Mouse (Mus musculus) ES-E14 (cell line): Measurements from ENCODE around the gene Sh3gl1. TPM values are rescaled to one million over a fixed set of nuclear protein-coding genes. Genes with fewer than 3 reads are reported as not detected.
A peak's percentile ranks its signal among the peaks of the same experiment; 100 is the strongest.

Experiments used
- DNase-seq: peaks from one replicate; pipeline ENCODE4 v3.0.0-alpha.2; 2013; ENCODE audit warnings: low read depth, low spot score
- H3K27ac ChIP-seq: 2 replicates; pipeline ENCODE4 v1.5.1; 2012; ENCODE audit warnings: low read depth, mild to moderate bottlenecking, low read length, moderate library complexity, mixed read lengths; ENCODE audit not compliant: poor library complexity, insufficient read depth, severe bottlenecking
- H3K36me3 ChIP-seq: 2 replicates; pipeline ENCODE4 v1.6.1; 2012; ENCODE audit warnings: mild to moderate bottlenecking, low read length, moderate library complexity, mixed read lengths; ENCODE audit not compliant: control insufficient read depth, poor library complexity, insufficient read depth, severe bottlenecking
- H3K4me1 ChIP-seq, 2 experiments: fragments of 150-350 bp in 1 of 2; sonication (generic) in 1 of 2; 2 replicates each; pipeline ENCODE4 v1.6.1; 2012; ENCODE audit warnings: low read length in 2 of 2, mild to moderate bottlenecking in 1 of 2, mixed read lengths in 1 of 2; ENCODE audit not compliant: control insufficient read depth in 2 of 2, insufficient read depth in 2 of 2, poor library complexity in 1 of 2
- H3K4me3 ChIP-seq, 2 experiments: fragments of 150-350 bp in 1 of 2; sonication (generic) in 1 of 2; 2 replicates each; pipeline ENCODE4 v1.5.1; 2012; ENCODE audit warnings: low read length in 2 of 2, low read depth in 1 of 2, mild to moderate bottlenecking in 1 of 2, mixed read lengths in 1 of 2; ENCODE audit not compliant: insufficient read depth in 1 of 2, poor library complexity in 1 of 2, severe bottlenecking in 1 of 2
- H3K9ac ChIP-seq: 2 replicates; pipeline ENCODE4 v1.6.1; 2012; ENCODE audit warnings: low read depth, mild to moderate bottlenecking, low read length, mixed read lengths; ENCODE audit not compliant: poor library complexity, insufficient read depth, severe bottlenecking
- H3K9me3 ChIP-seq: fragments of 150-350 bp; sonication (generic); 2 replicates; pipeline ENCODE4 v1.6.1; 2012; ENCODE audit warnings: low read depth, mild to moderate bottlenecking, low read length; ENCODE audit not compliant: control insufficient read depth, insufficient read depth
- CHD2 ChIP-seq: IDR thresholded peaks from 2 replicates; pipeline ENCODE4 v1.6.1; 2014; ENCODE audit warnings: mild to moderate bottlenecking, low read depth, low read length, inconsistent platforms
- HCFC1 ChIP-seq: IDR thresholded peaks from 2 replicates; pipeline ENCODE4 v1.6.1; 2012; ENCODE audit warnings: low read length, inconsistent platforms, borderline replicate concordance; ENCODE audit not compliant: insufficient read depth
- MAFK ChIP-seq: IDR thresholded peaks from 2 replicates; pipeline ENCODE4 v1.6.1; 2014; ENCODE audit warnings: mild to moderate bottlenecking, low read depth, low read length, inconsistent platforms; ENCODE audit not compliant: insufficient read depth
- ZC3H11A ChIP-seq: IDR thresholded peaks from 2 replicates; pipeline ENCODE4 v1.6.1; 2012; ENCODE audit warnings: low read depth, mild to moderate bottlenecking, inconsistent platforms, low read length, borderline replicate concordance
- ZNF384 ChIP-seq: IDR thresholded peaks from 2 replicates; pipeline ENCODE4 v1.6.1; 2012; ENCODE audit warnings: low read depth, low read length, inconsistent platforms
- in situ Hi-C, 2 experiments: fragments of 600-800 bp; cut with MboI; formaldehyde crosslinking; loops; one replicate each; pipeline ENCODE4 v1.15.1; 2025; ENCODE audit warnings: low sequenced_read_pairs in 2 of 2, inconsistent platforms in 1 of 2; ENCODE audit not compliant: unreplicated experiment in 2 of 2
- total RNA-seq: library from RNA; depleted of rRNA; stranded (reverse); fragments of 300-350 nt; gene quantifications from 2 replicates; pipeline ENCODE4 v1.2.3, GENCODE M21; 2012

Gene Sh3gl1
- total RNA-seq, 1 experiment: 73.8 TPM

GRCm38 (mm10) chr17:56010681-56011080 lies 25.8 kb downstream of the Sh3gl1 start:
- in situ Hi-C loops: no loop called here
- Histone ChIP-seq H3K4me1 (peaks cover 0 to 4% of the 10 kb centered on the region in 2 experiments; a peak in 2 of 4 replicates), H3K27ac (no peak overlapping the region), H3K9ac (no peak overlapping the region), H3K36me3 (peaks cover 19% of the 10 kb centered on the region), H3K4me3 (peak overlapping the region in 1 of 2 experiments; percentile 11; a peak in 1 of 4 replicates), H3K9me3 (no peaks in the 10 kb centered on the region)
- TF ChIP-seq CHD2: no peak
- TF ChIP-seq ZNF384: no peak
- no peak for TF ChIP-seq MAFK
- TF ChIP-seq ZC3H11A: no peak
- TF ChIP-seq HCFC1: no peak
- no peak for DNase-seq

- H3K27ac ChIP-seq: no peak overlapping the region
- H3K4me1 ChIP-seq: peaks cover 0 to 5% of the 10 kb centered on the region in 2 experiments; a peak in 2 of 4 replicates
- peaks cover 17% of the 10 kb centered on the region for H3K36me3 ChIP-seq
- H3K4me3 ChIP-seq: peak overlapping the region in 1 of 2 experiments; percentile 99; a peak in 3 of 4 replicates
- no peaks in the 10 kb centered on the region for H3K9me3 ChIP-seq
- no peak overlapping the region for H3K9ac ChIP-seq
- in situ Hi-C loops: no loop called here
- no peak for TF ChIP-seq CHD2
- no peak for TF ChIP-seq MAFK
- no peak for TF ChIP-seq ZC3H11A
- no peak for TF ChIP-seq HCFC1
- TF ChIP-seq ZNF384: no peak
- DNase-seq: no peak
Measured at GRCm38 (mm10) chr17:56010255-56010654, 26.2 kb downstream of the Sh3gl1 start.

- Histone ChIP-seq H3K36me3 (peaks cover 14% of the 10 kb centered on the region; the same call in 1 of the 2 replicates), H3K4me1 (peaks cover 0 to 8% of the 10 kb centered on the region in 2 experiments; a peak in 2 of 4 replicates), H3K9ac (peak overlapping the region; percentile 79; the same call in 1 of the 2 replicates), H3K9me3 (no peaks in the 10 kb centered on the region), H3K27ac (no peak overlapping the region), H3K4me3 (peak overlapping the region; percentile 88 to 99)
- in situ Hi-C loops: no loop called here
- TF ChIP-seq MAFK: no peak
- no peak for TF ChIP-seq CHD2
- TF ChIP-seq HCFC1: no peak
- no peak for TF ChIP-seq ZNF384
- no peak for TF ChIP-seq ZC3H11A
- no peak for DNase-seq
Measured at GRCm38 (mm10) chr17:56009962-56010240, 26.5 kb downstream of the Sh3gl1 start.

GRCm38 (mm10) chr17:56009088-56009961 lies 27.1 kb downstream of the Sh3gl1 start:
- in situ Hi-C loops: no loop called here
- Histone ChIP-seq H3K4me3 (peak overlapping the region; percentile 88 to 99), H3K27ac (peak overlapping the region; percentile 54; the same call in 1 of the 2 replicates), H3K9me3 (no peaks in the 10 kb centered on the region), H3K9ac (peak overlapping the region; percentile 79), H3K36me3 (peaks cover 12% of the 10 kb centered on the region; the same call in 1 of the 2 replicates), H3K4me1 (peaks cover 0 to 8% of the 10 kb centered on the region in 2 experiments; a peak in 2 of 4 replicates)
- TF ChIP-seq ZNF384 (no peak), MAFK (no peak), HCFC1 (no peak; the same call in 1 of the 2 replicates), ZC3H11A (no peak), CHD2 (no peak)
- peak; percentile 83 for DNase-seq
